Mouse (Mus musculus) brain, embryonic 14.5 days (tissue): Measurements from ENCODE around the gene Kif22. TPM values are rescaled to one million over a fixed set of nuclear protein-coding genes. Genes with fewer than 3 reads are reported as not detected.

Experiments used
- DNase-seq: peaks from one replicate; pipeline ENCODE4 v3.0.0-alpha.2; 2011; ENCODE audit warnings: low read depth
- CTCF ChIP-seq: fragments of 200-500 bp; IDR thresholded peaks from 2 replicates; pipeline ENCODE4 v1.5.1; 2012; ENCODE audit warnings: inconsistent platforms, mild to moderate bottlenecking, moderate library complexity, borderline replicate concordance; ENCODE audit not compliant: insufficient read depth, insufficient read length; ENCODE audit errors: extremely low read depth
- POLR2A ChIP-seq: fragments of 200-500 bp; IDR thresholded peaks from 2 replicates; pipeline ENCODE4 v1.6.1; 2012; ENCODE audit warnings: mild to moderate bottlenecking, inconsistent platforms, borderline replicate concordance; ENCODE audit not compliant: poor library complexity, insufficient read depth, insufficient read length, severe bottlenecking; ENCODE audit errors: extremely low read depth
- polyA plus RNA-seq: library from polyadenylated mRNA; depleted of rRNA; stranded (reverse); fragments of >200 nt; gene quantifications from 2 replicates; pipeline ENCODE4 v1.2.3, GENCODE M21; 2012

The Kif22 gene
- polyA plus RNA-seq, 1 experiment = 25.5 TPM

- DNase-seq = no peak
- TF ChIP-seq POLR2A (no peak), CTCF (no peak)
Measured at GRCm38 (mm10) chr7:127082271-127082670, 40.0 kb upstream of the Kif22 start.

GRCm38 (mm10) chr7:127080045-127080444 lies 37.8 kb upstream of the Kif22 start:
- no peak for DNase-seq
- no peak for TF ChIP-seq CTCF
- no peak for TF ChIP-seq POLR2A

- DNase-seq = no peak
- no peak for TF ChIP-seq CTCF
- TF ChIP-seq POLR2A = no peak
Measured at GRCm38 (mm10) chr7:127077692-127078091, 35.4 kb upstream of the Kif22 start.

GRCm38 (mm10) chr7:127076188-127076587 lies 33.9 kb upstream of the Kif22 start:
- TF ChIP-seq CTCF (no peak), POLR2A (no peak)

GRCm38 (mm10) chr7:127073221-127073620 lies 30.9 kb upstream of the Kif22 start:
- no peak for DNase-seq
- TF ChIP-seq POLR2A (no peak), CTCF (no peak)

More at GRCm38 (mm10) chr7:127076188-127076587, 33.9 kb upstream of the Kif22 start:
- DNase-seq = no peak

- no peak for DNase-seq
- no peak for TF ChIP-seq POLR2A
- no peak for TF ChIP-seq CTCF
Measured at GRCm38 (mm10) chr7:127070871-127071413, 28.7 kb upstream of the Kif22 start.

GRCm38 (mm10) chr7:127066317-127066716 lies 24.0 kb upstream of the Kif22 start:
- TF ChIP-seq CTCF (no peak), POLR2A (no peak)
- DNase-seq = no peak

GRCm38 (mm10) chr7:127065538-127065937 lies 23.3 kb upstream of the Kif22 start:
- TF ChIP-seq CTCF (no peak), POLR2A (no peak)
- no peak for DNase-seq

GRCm38 (mm10) chr7:127055026-127055585 lies 12.8 kb upstream of the Kif22 start:
- TF ChIP-seq CTCF = no peak
- no peak for TF ChIP-seq POLR2A
- DNase-seq = no peak

GRCm38 (mm10) chr7:127031244-127031643 lies 11.0 kb downstream of the Kif22 start:
- TF ChIP-seq CTCF (no peak), POLR2A (no peak)
- no peak for DNase-seq

GRCm38 (mm10) chr7:127030172-127030571 lies 12.1 kb downstream of the Kif22 start:
- no peak for DNase-seq
- TF ChIP-seq POLR2A = no peak
- TF ChIP-seq CTCF = no peak

GRCm38 (mm10) chr7:127027885-127028284 lies 14.4 kb downstream of the Kif22 start:
- TF ChIP-seq CTCF (no peak), POLR2A (no peak)
- no peak for DNase-seq

- peak; percentile 100 for DNase-seq
- TF ChIP-seq POLR2A (no peak), CTCF (no peak)
Measured at GRCm38 (mm10) chr7:127026984-127027726, 15.1 kb downstream of the Kif22 start, which contains the start of gene Maz. Gene Maz, minus strand, starts transcription at chr7:127027037.
